Mouse (Mus musculus) hematopoietic multipotent progenitor cell, adult 10-12 weeks (in vitro differentiated cells): ENCODE data around the gene Rnasel. TPM values are rescaled to one million over a fixed set of nuclear protein-coding genes. Genes with fewer than 3 reads are reported as not detected.

Experiments
- polyA plus RNA-seq: library from polyadenylated mRNA; stranded (reverse); fragments of >175 nt; gene quantifications from 2 replicates; pipeline ENCODE4 v1.2.3, GENCODE M21; 2012; ENCODE audit warnings: low replicate concordance

Rnasel gene
- 5.2 and 6.1 TPM in 2 replicates for polyA plus RNA-seq

GRCm38 (mm10) chr1:153749211-153749801 lies at the start of gene Rnasel:
Rnasel (plus strand) TSS chr1:153749426.

GRCm38 (mm10) chr1:153740145-153740544 lies 9.1 kb upstream of the Rnasel start, which contains the start of gene Rgs16:
Rgs16 (plus strand) TSS chr1:153740349.

Other genes with a start within 250 kb of the Rnasel start
- 0.40 and 0.45 TPM in 2 replicates for gene Npl, start 199.4 kb upstream of the Rnasel start, polyA plus RNA-seq
- not detected in 2 replicates for gene Rgs8, start 96.4 kb upstream of the Rnasel start, polyA plus RNA-seq
- 0.93 and 1.3 TPM in 2 replicates for gene Rgs16, start 9.1 kb upstream of the Rnasel start, polyA plus RNA-seq
- gene Rgsl1, start 94.7 kb downstream of the Rnasel start, polyA plus RNA-seq, result not detected in 2 replicates
- not detected in 2 replicates for gene Teddm1b, start 124.9 kb downstream of the Rnasel start, polyA plus RNA-seq
- not detected in 2 replicates for gene Teddm1a, start 142.3 kb downstream of the Rnasel start, polyA plus RNA-seq
- gene Glul, start 150.5 kb downstream of the Rnasel start, polyA plus RNA-seq, result 10.3 and 64.9 TPM in 2 replicates
- 0.21 and 0.29 TPM in 2 replicates for gene Teddm2, start 150.8 kb downstream of the Rnasel start, polyA plus RNA-seq